Mouse (Mus musculus) forebrain, embryonic 14.5 days (tissue): Measurements from ENCODE around the gene Nyx. TPM values are rescaled to one million over a fixed set of nuclear protein-coding genes. Genes with fewer than 3 reads are reported as not detected.
"Not testable (repeated sequence)": the region's sequence is repeated elsewhere in the genome, so short reads cannot be mapped to it uniquely, and the experiment has no call there.

Experiments used
- ATAC-seq: fragments of 200-750 bp; cut with Nextera tagmentation; 2 replicates; pipeline ENCODE4 v1.8.0; 2017; ENCODE audit warnings: mild to moderate bottlenecking, moderate library complexity
- DNase-seq: peaks from one replicate; pipeline ENCODE4 v3.0.0-alpha.2; 2015; ENCODE audit warnings: low spot score
- H3K27ac ChIP-seq: fragments of 300-500 bp; sonication (generic); 2 replicates; pipeline ENCODE4 v1.5.1; 2014; ENCODE audit warnings: low read depth, mild to moderate bottlenecking, control low read depth, low read length, moderate library complexity
- H3K27me3 ChIP-seq: fragments of 300-500 bp; sonication (generic); replicated peaks from 2 replicates; pipeline ENCODE4 v1.6.1; 2014; ENCODE audit warnings: low read length, control low read depth, mixed read lengths; ENCODE audit not compliant: control insufficient read depth, insufficient read depth
- H3K36me3 ChIP-seq: fragments of 300-500 bp; sonication (generic); 2 replicates; pipeline ENCODE4 v1.6.1; 2014; ENCODE audit warnings: low read length, control low read depth; ENCODE audit not compliant: control insufficient read depth, insufficient read depth
- H3K4me1 ChIP-seq: fragments of 300-500 bp; sonication (generic); 2 replicates; pipeline ENCODE4 v1.6.1; 2014; ENCODE audit warnings: antibody characterized with exemption, low read length, control low read depth; ENCODE audit not compliant: control insufficient read depth, insufficient read depth
- H3K4me2 ChIP-seq: fragments of 300-500 bp; sonication (generic); 2 replicates; pipeline ENCODE4 v1.6.1; 2014; ENCODE audit warnings: mild to moderate bottlenecking, control low read depth, low read length
- H3K4me3 ChIP-seq: fragments of 300-500 bp; sonication (generic); 2 replicates; pipeline ENCODE4 v1.5.1; 2014; ENCODE audit warnings: low read depth, low read length, control low read depth
- H3K9ac ChIP-seq: fragments of 300-500 bp; sonication (generic); 2 replicates; pipeline ENCODE4 v1.6.1; 2014; ENCODE audit warnings: mild to moderate bottlenecking, low read length, control low read depth, moderate library complexity
- H3K9me3 ChIP-seq: fragments of 300-500 bp; sonication (generic); replicated peaks from 2 replicates; pipeline ENCODE4 v1.6.1; 2016; ENCODE audit warnings: low read length, control low read depth, mixed read lengths; ENCODE audit not compliant: control insufficient read depth
- WGBS: fragments of 180-500 bp; shearing (Covaris S2); extraction: QIAGEN DNeasy Blood & Tissue Kit; methylation state at CpG from one replicate; pipeline ENCODE4 v1.1.7; 2014; 5-methylcytosine and 5-hydroxymethylcytosine counted together
- polyA plus RNA-seq: library from polyadenylated mRNA; unstranded; fragments of >200 nt; fragmentation: Nextera tagmentation; extraction: Ambion mirVana; gene quantifications from 2 replicates; pipeline ENCODE4 v1.2.1, GENCODE M21; 2014

Nyx gene
- polyA plus RNA-seq, result 0.08 TPM in 1 of 2 replicates, not detected in the other

- no peak within 1 kb of the TSS for H3K4me2 ChIP-seq
- ATAC-seq, result no peak
- no peak within 1 kb of the TSS for H3K4me3 ChIP-seq
- no peak within 1 kb of the TSS for H3K27ac ChIP-seq
- no peaks in the 10 kb centered on the region for H3K9me3 ChIP-seq
- 87% methylated on average over 3 of the region's 3 CpGs for WGBS
- no peaks in the 10 kb centered on the region for H3K36me3 ChIP-seq
- no peak for DNase-seq
- no peak within 1 kb of the TSS for H3K9ac ChIP-seq
- no peaks in the 10 kb centered on the region for H3K27me3 ChIP-seq
- no peaks in the 10 kb centered on the region for H3K4me1 ChIP-seq
Measured at GRCm38 (mm10) chrX:13465810-13466209, at the start of gene Nyx. Gene Nyx, plus strand, starts transcription at chrX:13466110.

- no peak overlapping the region for H3K4me2 ChIP-seq
- ATAC-seq (no peak), DNase-seq (peak; percentile 6)
- no peaks in the 10 kb centered on the region for H3K36me3 ChIP-seq
- 52% methylated on average over 4 of the region's 4 CpGs for WGBS
- H3K27ac ChIP-seq, result no peak overlapping the region
- H3K4me3 ChIP-seq, result no peak overlapping the region
- H3K9ac ChIP-seq, result no peak overlapping the region
- H3K27me3 ChIP-seq, result no peaks in the 10 kb centered on the region
- H3K9me3 ChIP-seq, result no peaks in the 10 kb centered on the region
- no peaks in the 10 kb centered on the region for H3K4me1 ChIP-seq
Measured at GRCm38 (mm10) chrX:13422047-13422446, 43.9 kb upstream of the Nyx start.

- H3K4me1 ChIP-seq, result no peaks in the 10 kb centered on the region
- no peaks in the 10 kb centered on the region for H3K36me3 ChIP-seq
- DNase-seq (no peak), ATAC-seq (no peak)
- 64% methylated on average over 6 of the region's 6 CpGs for WGBS
- H3K4me3 ChIP-seq, result no peak overlapping the region
- H3K27ac ChIP-seq, result no peak overlapping the region
- H3K27me3 ChIP-seq, result no peaks in the 10 kb centered on the region
- no peak overlapping the region for H3K9ac ChIP-seq
- H3K4me2 ChIP-seq, result no peak overlapping the region
- no peaks in the 10 kb centered on the region for H3K9me3 ChIP-seq
Measured at GRCm38 (mm10) chrX:13431421-13431820, 34.5 kb upstream of the Nyx start.

GRCm38 (mm10) chrX:13436042-13436441 is 29.9 kb upstream of the Nyx start:
- not testable (repeated sequence) for ATAC-seq, H3K27ac ChIP-seq, H3K27me3 ChIP-seq, H3K4me3 ChIP-seq, H3K9ac ChIP-seq, H3K4me1 ChIP-seq, H3K4me2 ChIP-seq, H3K9me3 ChIP-seq, H3K36me3 ChIP-seq, DNase-seq
- 84% methylated on average over 2 of the region's 2 CpGs for WGBS

GRCm38 (mm10) chrX:13456544-13456943 is 9.4 kb upstream of the Nyx start:
- H3K27ac ChIP-seq, H3K36me3 ChIP-seq, H3K27me3 ChIP-seq, DNase-seq, H3K4me3 ChIP-seq, ATAC-seq, H3K4me1 ChIP-seq, H3K4me2 ChIP-seq, H3K9ac ChIP-seq, H3K9me3 ChIP-seq: not testable (repeated sequence)
- 83% methylated on average over 9 of the region's 9 CpGs for WGBS

GRCm38 (mm10) chrX:13458766-13459165 is 7.1 kb upstream of the Nyx start:
- Histone ChIP-seq H3K4me1 (no peaks in the 10 kb centered on the region), H3K4me3 (no peak overlapping the region), H3K4me2 (no peak overlapping the region), H3K27me3 (no peaks in the 10 kb centered on the region), H3K9me3 (no peaks in the 10 kb centered on the region), H3K27ac (no peak overlapping the region), H3K9ac (no peak overlapping the region), H3K36me3 (no peaks in the 10 kb centered on the region)
- 100% methylated on average over 1 of the region's 1 CpGs for WGBS
- DNase-seq, result no peak
- no peak for ATAC-seq

- ATAC-seq, result peak; percentile 97
- peak overlapping the region; percentile 53 for H3K4me2 ChIP-seq
Measured at GRCm38 (mm10) chrX:13461266-13462261, 4.3 kb upstream of the Nyx start.

GRCm38 (mm10) chrX:13462982-13463517 is 2.9 kb upstream of the Nyx start:
- Histone ChIP-seq H3K4me1 (no peaks in the 10 kb centered on the region), H3K27ac (no peak overlapping the region), H3K4me2 (no peak overlapping the region), H3K9me3 (no peaks in the 10 kb centered on the region), H3K27me3 (no peaks in the 10 kb centered on the region), H3K36me3 (no peaks in the 10 kb centered on the region), H3K9ac (no peak overlapping the region), H3K4me3 (no peak overlapping the region)
- DNase-seq (no peak), ATAC-seq (no peak)
- 91% methylated on average over 2 of the region's 2 CpGs for WGBS

More at GRCm38 (mm10) chrX:13461266-13462261, 4.3 kb upstream of the Nyx start:
- Histone ChIP-seq H3K27ac (peak overlapping the region; percentile 63), H3K4me1 (no peaks in the 10 kb centered on the region), H3K27me3 (no peaks in the 10 kb centered on the region), H3K36me3 (no peaks in the 10 kb centered on the region), H3K9me3 (no peaks in the 10 kb centered on the region), H3K4me3 (peak overlapping the region; percentile 37), H3K9ac (peak overlapping the region; percentile 59)
- 24% methylated on average over 45 of the region's 46 CpGs for WGBS
- DNase-seq, result peak; percentile 86

GRCm38 (mm10) chrX:13466681-13467080 is 771 bp downstream of the Nyx start:
- Histone ChIP-seq H3K9ac (no peak overlapping the region), H3K4me2 (no peak overlapping the region), H3K4me1 (no peaks in the 10 kb centered on the region), H3K9me3 (no peaks in the 10 kb centered on the region), H3K36me3 (no peaks in the 10 kb centered on the region), H3K4me3 (no peak overlapping the region), H3K27me3 (no peaks in the 10 kb centered on the region), H3K27ac (no peak overlapping the region)
- 89% methylated on average over 2 of the region's 2 CpGs for WGBS
- DNase-seq, result no peak
- ATAC-seq, result no peak
